Comparison of ENCODE assay signal across 22 mouse cellular contexts in the genomic region with DNA sequence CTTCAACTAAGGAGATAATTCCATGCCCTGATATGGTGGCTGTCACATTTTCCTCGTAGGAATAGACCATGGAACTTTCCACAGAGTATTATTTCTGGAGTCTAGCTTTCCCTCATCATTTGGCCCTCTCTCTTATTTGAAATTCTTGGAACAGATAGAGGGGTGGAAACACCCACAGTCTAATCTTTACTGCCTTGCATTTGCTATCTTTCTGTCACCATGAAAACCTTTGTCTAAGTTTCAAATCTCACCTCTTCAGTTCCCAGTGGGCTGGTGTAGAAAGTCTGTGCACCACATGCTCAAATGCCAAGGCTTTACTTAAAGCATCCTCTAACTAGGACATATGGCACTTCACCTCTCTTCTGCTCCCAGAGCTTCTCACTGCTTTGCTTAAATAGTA.
A peak's percentile ranks its signal among the peaks of the same experiment; 100 is the strongest.
DNase-seq lines count a peak whose midpoint lies in the region; TF ChIP-seq lines count a peak whose summit lies in the region.
"Had no signal": no experiment of that assay in that cellular context is flagged by ENCODE, and none has a peak within 500 bp of the region (broad histone marks: within the 10 kb centered on the region; RNA-seq: fewer than 3 reads in every experiment).

No protein-coding gene starts in this region.

- peaks cover 0 to 7% of the 10 kb centered on the region in 2 experiments; a peak in 2 of 4 replicates for H3K36me3 ChIP-seq in MEL (ENCODE audit: control insufficient read depth in 1 of 2, insufficient read depth in 2 of 2, low read length in 2 of 2)
- H3K36me3 ChIP-seq: embryonic facial prominence, embryonic 15.5 days; forebrain, embryonic 10.5 days; forebrain, embryonic 15.5 days; heart, embryonic 12.5 days; hindbrain, embryonic 10.5 days had no signal

- H3K4me3 ChIP-seq in MEL (ENCODE audit: control insufficient read depth in 1 of 2, insufficient read depth in 1 of 2, low read depth in 2 of 2, low read length in 2 of 2), result no peak overlapping the region
- H3K4me3 ChIP-seq: embryonic facial prominence, embryonic 15.5 days; erythroblast, embryonic 14.5 days; forebrain, embryonic 10.5 days; forebrain, embryonic 15.5 days; gastrocnemius, adult 2 months; heart, embryonic 12.5 days; hindbrain, embryonic 10.5 days had no signal

- peak; percentile 28 to 62 for DNase-seq in frontal cortex, postnatal 36 days (ENCODE audit: low spot score in 2 of 2)
- DNase-seq in frontal cortex, postnatal 25 days (ENCODE audit: low spot score in 2 of 2), result no peak
- DNase-seq in left cerebral cortex, adult 9 months (ENCODE audit: low spot score in 2 of 2), result peak; percentile 18 to 57
- no peak for DNase-seq in left cerebral cortex, postnatal 4 days
- no peak for DNase-seq in MEL (ENCODE audit: low read depth, low spot score)
- peak; percentile 79 for DNase-seq in brain, adult 2 months (ENCODE audit: low read depth, low spot score)
- no peak for DNase-seq in urinary bladder, postnatal 36 days (ENCODE audit: low spot score in 2 of 2)
- DNase-seq: adrenal gland, adult 8-10 months; adrenal gland, postnatal 36 days; cerebellum, adult 11 months; cerebellum, adult 8-10 months; cerebellum, postnatal 14 days; embryo, embryonic 11 days; gastrocnemius, adult 2 months; gastrocnemius, postnatal 25 days had no signal

- TF ChIP-seq POLR2A in MEL (IDR thresholded peaks at IDR 0.05; ENCODE audit: control insufficient read depth in 1 of 2, insufficient read depth in 1 of 2, low read depth in 1 of 2, low read length in 2 of 2, poor library complexity in 1 of 2), result no peak

- TF ChIP-seq CTCF in MEL (IDR thresholded peaks at IDR 0.05 in 2 of 3, conservative IDR thresholded peaks at IDR 0.05 in 1 of 3; ENCODE audit: control insufficient read depth in 1 of 3, insufficient read depth in 1 of 3, low read depth in 2 of 3, low read length in 3 of 3, poor library complexity in 1 of 3, severe bottlenecking in 1 of 3), result no peak

- peak; percentile 23 to 42; a peak in 3 of 4 replicates for TF ChIP-seq EP300 in MEL (IDR thresholded peaks at IDR 0.05; ENCODE audit: low read depth in 1 of 2, low read length in 2 of 2)

- H3K79me2 ChIP-seq in MEL (ENCODE audit: control insufficient read depth, insufficient read depth, low read length, poor library complexity), result no peaks in the 10 kb centered on the region

- H3K9ac ChIP-seq in MEL (ENCODE audit: control insufficient read depth, low read depth, low read length, poor library complexity, severe bottlenecking), result no peak overlapping the region
- H3K9ac ChIP-seq: embryonic facial prominence, embryonic 15.5 days; forebrain, embryonic 15.5 days; heart, embryonic 12.5 days; hindbrain, embryonic 14.5 days had no signal

- no peaks in the 10 kb centered on the region for H3K27me3 ChIP-seq in MEL (ENCODE audit: control insufficient read depth in 1 of 2, insufficient read depth in 2 of 2, low read length in 2 of 2)
- H3K27me3 ChIP-seq: embryonic facial prominence, embryonic 15.5 days; forebrain, embryonic 15.5 days; heart, embryonic 12.5 days had no signal

- intact Hi-C loops in left cerebral cortex, postnatal 4 days (cut with DNase I), result no loop called here

- no peak overlapping the region for H3K27ac ChIP-seq in MEL (ENCODE audit: control insufficient read depth, low read depth, low read length)
- H3K27ac ChIP-seq: embryonic facial prominence, embryonic 15.5 days; forebrain, embryonic 10.5 days; forebrain, embryonic 15.5 days; gastrocnemius, adult 2 months; hindbrain, embryonic 10.5 days; hindbrain, embryonic 14.5 days had no signal

- H3K4me1 ChIP-seq in MEL (ENCODE audit: control insufficient read depth in 1 of 2, insufficient read depth in 2 of 2, low read length in 2 of 2), result peaks cover 0 to 4% of the 10 kb centered on the region in 2 experiments; a peak in 2 of 4 replicates
- H3K4me1 ChIP-seq: embryonic facial prominence, embryonic 15.5 days; forebrain, embryonic 10.5 days; forebrain, embryonic 15.5 days; heart, embryonic 12.5 days; hindbrain, embryonic 10.5 days had no signal

- no peaks in the 10 kb centered on the region for H3K9me3 ChIP-seq in MEL (replicated peaks; ENCODE audit: insufficient read depth, low read length)
- H3K9me3 ChIP-seq: embryonic facial prominence, embryonic 15.5 days; forebrain, embryonic 10.5 days; forebrain, embryonic 15.5 days; heart, embryonic 12.5 days; hindbrain, embryonic 10.5 days had no signal

- TF ChIP-seq RAD21 in MEL (IDR thresholded peaks at IDR 0.05; ENCODE audit: low read depth, low read length), result no peak

TF ChIP-seq in MEL, 35 proteins besides CTCF, POLR2A, EP300 and RAD21:
- TF ChIP-seq RCOR1 (IDR thresholded peaks at IDR 0.05; ENCODE audit: low read depth, low read length), result 0 out of 2 replicates have a peak, but pooled peaks have one; percentile 33
- no peak for TF ChIP-seq HCFC1 (IDR thresholded peaks at IDR 0.05; ENCODE audit: low read depth, low read length)

Comparison
In these comparisons a context has a peak if more than half of its experiments do, and no peak if none do; other contexts are left out.
1. DNase-seq: peak in frontal cortex, postnatal 36 days (2 of 2), left cerebral cortex, adult 9 months (2 of 2) and brain, adult 2 months (single experiment); none in frontal cortex, postnatal 25 days (0 of 2), left cerebral cortex, postnatal 4 days (single experiment), MEL (single experiment) and urinary bladder, postnatal 36 days (0 of 2).